Mouse (Mus musculus) forebrain, postnatal 0 days (tissue): ENCODE measurements at regions not wholly inside any gene's neighbourhood (a gene's known extent, or its start where the extent isn't known, plus 50 kb on each side); places are given as distances from the start of the nearest gene placed in this dataset.
A peak's percentile ranks its signal among the peaks of the same experiment; 100 is the strongest.

Experiments
- ATAC-seq: fragments of 200-750 bp; cut with Nextera tagmentation; 2 replicates; pipeline ENCODE4 v1.8.0; 2017; ENCODE audit warnings: mild to moderate bottlenecking, moderate library complexity
- DNase-seq: peaks from one replicate; pipeline ENCODE4 v3.0.0-alpha.2; 2015
- H3K27ac ChIP-seq: fragments of 300-500 bp; sonication (generic); 2 replicates; pipeline ENCODE4 v1.5.1; 2014; ENCODE audit warnings: low read depth, mild to moderate bottlenecking, antibody characterized with exemption, low read length, moderate library complexity, mixed read lengths
- H3K27me3 ChIP-seq: fragments of 300-500 bp; sonication (generic); 2 replicates; pipeline ENCODE4 v1.6.1; 2014; ENCODE audit warnings: mild to moderate bottlenecking, low read length, mixed read lengths; ENCODE audit not compliant: insufficient read depth
- H3K36me3 ChIP-seq: fragments of 300-500 bp; sonication (generic); 2 replicates; pipeline ENCODE4 v1.6.1; 2014; ENCODE audit warnings: mild to moderate bottlenecking, moderate library complexity; ENCODE audit not compliant: insufficient read depth
- H3K4me1 ChIP-seq: fragments of 300-500 bp; sonication (generic); 2 replicates; pipeline ENCODE4 v1.6.1; 2014; ENCODE audit warnings: antibody characterized with exemption; ENCODE audit not compliant: insufficient read depth
- H3K4me2 ChIP-seq: fragments of 300-500 bp; sonication (generic); 2 replicates; pipeline ENCODE4 v1.6.1; 2014; ENCODE audit warnings: low read depth, mild to moderate bottlenecking, moderate library complexity
- H3K4me3 ChIP-seq: fragments of 300-500 bp; sonication (generic); 2 replicates; pipeline ENCODE4 v1.5.1; 2014; ENCODE audit warnings: low read depth, low read length, mixed read lengths
- H3K9ac ChIP-seq: fragments of 300-500 bp; sonication (generic); 2 replicates; pipeline ENCODE4 v1.6.1; 2014; ENCODE audit warnings: mild to moderate bottlenecking
- H3K9me3 ChIP-seq: fragments of 300-500 bp; sonication (generic); 2 replicates; pipeline ENCODE4 v1.6.1; 2016; ENCODE audit warnings: low read length
- CTCF ChIP-seq: sonication (generic); IDR thresholded peaks from 2 replicates; pipeline ENCODE4 v1.5.1; 2016; ENCODE audit warnings: antibody characterized with exemption, control low read depth, low read depth
- WGBS: fragments of 180-500 bp; shearing (Covaris S2); extraction: QIAGEN DNeasy Blood & Tissue Kit; methylation state at CpG from one replicate; pipeline ENCODE4 v1.1.7; 2014; 5-methylcytosine and 5-hydroxymethylcytosine counted together

DNA sequence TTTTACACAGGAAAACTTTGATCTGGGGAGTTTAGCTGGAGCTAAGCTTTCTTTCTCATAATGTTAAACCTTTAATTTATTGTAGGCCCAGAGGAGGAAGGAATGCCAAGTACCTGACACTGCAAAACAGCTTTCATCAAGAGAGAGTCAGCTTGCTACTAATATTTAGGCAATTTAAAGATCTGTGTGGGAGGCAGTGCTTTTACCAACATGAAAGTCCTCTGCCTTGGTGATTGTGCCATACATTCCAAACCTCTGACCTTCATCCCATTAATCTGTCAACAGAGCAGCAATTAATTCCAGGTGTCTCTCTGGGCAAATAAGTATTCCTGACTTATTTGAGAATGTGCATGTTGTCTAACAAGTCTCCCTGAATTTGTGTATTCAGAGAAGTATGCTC, 1333.0 kb downstream of the Tbl1xr1 start:
- H3K36me3 ChIP-seq, result no peaks in the 10 kb centered on the region
- no peak overlapping the region for H3K27ac ChIP-seq
- DNase-seq (no peak), ATAC-seq (no peak)
- no peak overlapping the region for H3K4me2 ChIP-seq
- H3K27me3 ChIP-seq, result no peaks in the 10 kb centered on the region
- no peak for TF ChIP-seq CTCF
- H3K4me3 ChIP-seq, result no peak overlapping the region
- no peaks in the 10 kb centered on the region for H3K4me1 ChIP-seq
- H3K9ac ChIP-seq, result no peak overlapping the region
- no peaks in the 10 kb centered on the region for H3K9me3 ChIP-seq

DNA sequence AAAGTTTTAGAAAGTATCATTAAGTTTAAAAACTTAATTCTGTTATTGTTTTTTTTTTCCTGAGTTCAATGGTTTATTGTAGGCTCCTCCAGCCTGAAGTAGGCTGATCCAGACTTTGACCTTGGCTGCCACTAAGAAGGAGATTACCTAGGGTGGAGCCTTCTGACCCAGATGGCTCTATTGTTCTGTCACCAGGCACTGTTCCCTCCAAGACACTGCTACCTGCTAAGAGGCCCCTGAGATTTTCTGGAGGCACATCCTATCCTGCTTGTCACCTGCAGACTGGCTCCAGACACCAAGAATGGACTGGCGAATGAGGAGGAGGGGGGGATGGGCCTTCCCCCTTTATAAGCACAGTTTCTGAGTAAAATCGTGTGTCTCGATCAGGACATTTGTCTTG, 1350.5 kb downstream of the Tbl1xr1 start:
- Histone ChIP-seq H3K27ac (no peak overlapping the region), H3K4me1 (no peaks in the 10 kb centered on the region), H3K36me3 (no peaks in the 10 kb centered on the region), H3K27me3 (no peaks in the 10 kb centered on the region), H3K9ac (no peak overlapping the region), H3K4me3 (no peak overlapping the region), H3K4me2 (no peak overlapping the region), H3K9me3 (no peaks in the 10 kb centered on the region)
- ATAC-seq (no peak), DNase-seq (no peak)
- WGBS, result 83% methylated on average over 3 of the region's 3 CpGs
- TF ChIP-seq CTCF, result no peak

DNA sequence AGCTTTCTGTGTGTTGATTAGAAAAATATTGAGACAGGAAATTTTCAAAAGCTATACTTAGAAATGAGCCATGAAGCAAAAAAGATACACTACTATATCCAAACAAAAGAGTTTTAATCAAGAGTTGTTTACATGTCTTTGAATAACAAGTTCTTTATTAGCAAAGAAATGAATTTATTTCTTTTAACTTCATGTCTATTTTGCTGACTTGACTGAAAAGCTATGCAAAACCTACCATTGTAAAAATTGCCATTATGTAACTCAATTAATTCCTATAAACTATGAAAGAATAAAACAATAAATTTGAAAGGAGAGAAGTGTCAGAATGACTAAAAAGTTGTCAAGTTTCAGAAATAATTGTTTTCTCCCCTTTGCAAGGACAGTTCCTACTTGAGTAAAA, 1358.6 kb downstream of the Tbl1xr1 start:
- Histone ChIP-seq H3K4me3 (no peak overlapping the region), H3K9ac (no peak overlapping the region), H3K27ac (no peak overlapping the region), H3K4me2 (no peak overlapping the region), H3K27me3 (no peaks in the 10 kb centered on the region), H3K36me3 (no peaks in the 10 kb centered on the region), H3K4me1 (no peaks in the 10 kb centered on the region), H3K9me3 (no peaks in the 10 kb centered on the region)
- DNase-seq (no peak), ATAC-seq (no peak)
- no peak for TF ChIP-seq CTCF

DNA sequence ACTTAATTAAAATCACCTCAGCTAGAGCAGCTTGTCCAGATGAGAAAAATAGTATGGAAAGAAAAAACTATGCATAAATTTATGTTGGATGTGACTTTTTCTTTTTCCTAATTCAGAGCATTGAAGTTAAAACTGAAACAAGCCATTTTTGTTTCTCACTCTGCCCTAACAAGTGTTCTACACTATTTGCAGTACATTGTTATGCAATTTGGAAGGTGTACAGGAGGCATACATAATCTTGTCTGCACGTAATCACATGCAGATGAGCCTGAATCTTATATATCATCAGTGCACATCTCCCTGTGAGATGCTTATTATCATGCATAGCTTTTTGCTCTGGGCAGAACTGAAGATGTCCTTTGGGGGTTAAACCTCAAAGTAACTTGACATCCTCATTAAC, 1381.3 kb downstream of the Tbl1xr1 start:
- Histone ChIP-seq H3K9ac (no peak overlapping the region), H3K9me3 (no peaks in the 10 kb centered on the region), H3K27me3 (no peaks in the 10 kb centered on the region), H3K4me3 (no peak overlapping the region), H3K36me3 (no peaks in the 10 kb centered on the region), H3K4me2 (no peak overlapping the region), H3K4me1 (no peaks in the 10 kb centered on the region), H3K27ac (no peak overlapping the region)
- ATAC-seq (no peak), DNase-seq (no peak)
- 63% methylated on average over 1 of the region's 1 CpGs for WGBS
- TF ChIP-seq CTCF, result no peak

DNA sequence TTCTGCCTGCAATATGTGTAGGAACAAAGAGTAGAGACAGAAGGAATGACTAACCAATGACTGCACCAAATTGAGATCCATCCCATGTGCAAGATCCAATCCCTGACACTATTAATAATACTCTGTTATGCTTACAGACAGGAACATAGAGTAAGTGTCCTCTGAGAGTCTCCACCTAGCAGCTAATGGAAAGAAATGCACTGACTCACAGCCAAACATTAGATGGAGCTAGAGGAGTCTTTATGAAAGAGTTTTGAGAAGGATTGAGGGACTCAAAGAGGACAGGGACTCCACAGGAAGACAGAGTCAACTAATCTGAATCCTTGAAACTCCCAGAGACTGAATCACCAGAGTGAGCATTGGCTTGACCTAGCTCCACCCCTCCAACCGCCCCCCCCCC, 1423.4 kb downstream of the Tbl1xr1 start:
- DNase-seq (no peak), ATAC-seq (no peak)
- H3K27me3 ChIP-seq, result no peaks in the 10 kb centered on the region
- no peak overlapping the region for H3K4me3 ChIP-seq
- WGBS, result 57% methylated on average over 1 of the region's 1 CpGs
- no peaks in the 10 kb centered on the region for H3K9me3 ChIP-seq
- TF ChIP-seq CTCF, result no peak
- H3K4me2 ChIP-seq, result no peak overlapping the region
- H3K4me1 ChIP-seq, result no peaks in the 10 kb centered on the region
- no peaks in the 10 kb centered on the region for H3K36me3 ChIP-seq
- H3K9ac ChIP-seq, result no peak overlapping the region
- H3K27ac ChIP-seq, result no peak overlapping the region

DNA sequence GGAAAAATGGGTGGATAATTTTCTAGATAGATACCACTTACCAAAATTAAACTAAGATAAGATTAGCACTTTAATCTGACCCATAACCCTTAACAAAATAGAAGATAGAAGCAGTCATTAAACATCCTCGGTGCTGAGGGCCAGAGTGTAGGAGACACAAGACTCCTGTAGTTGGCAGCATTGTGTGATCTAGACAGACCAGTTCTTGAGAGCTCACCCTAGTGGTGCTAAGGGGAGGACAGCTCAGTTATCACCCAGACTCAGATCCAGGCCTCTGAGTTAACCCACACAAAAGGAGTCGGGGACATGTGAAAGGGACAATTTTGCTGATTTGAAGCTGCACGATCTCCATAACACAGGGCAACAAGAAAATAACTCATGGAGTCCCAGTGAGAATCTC, 1471.1 kb downstream of the Tbl1xr1 start:
- ATAC-seq, result no peak

DNA sequence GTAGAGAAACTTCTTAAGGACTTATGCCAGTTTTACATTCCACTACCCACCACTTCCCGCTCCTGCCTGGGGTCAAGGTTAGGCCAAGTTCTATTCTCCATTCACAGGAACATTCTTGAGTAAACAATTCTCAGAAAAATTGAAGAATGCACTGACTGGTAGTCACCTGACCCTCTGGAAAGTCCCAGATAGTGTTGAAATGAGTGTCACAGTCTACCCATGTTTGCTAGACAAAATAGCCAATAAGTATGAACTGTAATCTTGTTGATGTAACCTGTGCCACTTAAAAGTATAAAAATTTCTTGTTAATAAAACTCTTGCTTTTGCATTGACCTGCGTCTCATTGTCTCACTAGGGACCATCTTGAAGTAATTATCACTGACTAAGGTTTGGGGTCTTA, 1487.9 kb downstream of the Tbl1xr1 start:
- WGBS, result 88% methylated on average over 2 of the region's 2 CpGs
- Histone ChIP-seq H3K27me3 (no peaks in the 10 kb centered on the region), H3K9me3 (no peaks in the 10 kb centered on the region), H3K4me1 (no peaks in the 10 kb centered on the region), H3K36me3 (no peaks in the 10 kb centered on the region), H3K27ac (no peak overlapping the region), H3K4me3 (no peak overlapping the region), H3K9ac (no peak overlapping the region), H3K4me2 (no peak overlapping the region)
- no peak for TF ChIP-seq CTCF
- DNase-seq, result no peak
- no peak for ATAC-seq

More for the DNA sequence above, 1471.1 kb downstream of the Tbl1xr1 start:
- no peaks in the 10 kb centered on the region for H3K9me3 ChIP-seq
- TF ChIP-seq CTCF, result no peak
- no peak overlapping the region for H3K27ac ChIP-seq
- no peaks in the 10 kb centered on the region for H3K27me3 ChIP-seq
- no peaks in the 10 kb centered on the region for H3K36me3 ChIP-seq
- DNase-seq, result no peak
- 91% methylated on average over 3 of the region's 3 CpGs for WGBS
- no peak overlapping the region for H3K4me2 ChIP-seq
- no peak overlapping the region for H3K9ac ChIP-seq
- no peak overlapping the region for H3K4me3 ChIP-seq
- no peaks in the 10 kb centered on the region for H3K4me1 ChIP-seq

DNA sequence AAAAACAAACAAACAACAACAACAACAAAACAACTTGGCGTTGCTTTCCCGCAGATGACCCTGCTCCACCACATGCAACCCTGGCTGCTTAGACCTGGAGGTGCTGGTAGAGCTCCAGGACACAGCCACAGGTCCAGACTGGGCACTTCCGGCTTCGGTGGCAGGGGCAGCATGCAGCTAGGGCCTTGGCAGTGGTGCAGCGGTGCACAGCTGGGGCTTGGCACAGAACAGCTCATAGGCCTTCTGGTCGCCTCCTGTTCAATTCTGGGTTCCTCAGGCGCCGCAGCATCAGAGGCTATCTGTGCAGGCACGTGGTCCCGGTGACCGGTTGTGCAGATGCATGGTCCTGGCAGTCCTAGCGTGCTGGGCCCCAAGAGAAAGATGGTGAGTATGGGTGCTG, 1492.4 kb downstream of the Tbl1xr1 start:
- H3K4me1 ChIP-seq, result no peaks in the 10 kb centered on the region
- no peak for TF ChIP-seq CTCF
- H3K9ac ChIP-seq, result no peak overlapping the region
- WGBS, result 97% methylated on average over 12 of the region's 12 CpGs
- H3K9me3 ChIP-seq, result peaks cover 3% of the 10 kb centered on the region; the same call in 1 of the 2 replicates
- H3K27ac ChIP-seq, result no peak overlapping the region
- no peak overlapping the region for H3K4me3 ChIP-seq
- ATAC-seq (0 out of 2 replicates have a peak, but pooled peaks have one; percentile 10), DNase-seq (no peak)
- H3K36me3 ChIP-seq, result no peaks in the 10 kb centered on the region
- no peaks in the 10 kb centered on the region for H3K27me3 ChIP-seq
- H3K4me2 ChIP-seq, result no peak overlapping the region
